Mouse (Mus musculus) MEL (cell line): ENCODE data around the gene App.

Source experiments
- E2F4 ChIP-seq: IDR thresholded peaks from 2 replicates; pipeline ENCODE4 v1.6.1; 2011; ENCODE audit warnings: low read depth, low read length, improper control_type of control experiment, borderline replicate concordance
- NELFE ChIP-seq: IDR thresholded peaks from 2 replicates; pipeline ENCODE4 v1.6.1; 2011; ENCODE audit warnings: low read depth, low read length, improper control_type of control experiment

DNA sequence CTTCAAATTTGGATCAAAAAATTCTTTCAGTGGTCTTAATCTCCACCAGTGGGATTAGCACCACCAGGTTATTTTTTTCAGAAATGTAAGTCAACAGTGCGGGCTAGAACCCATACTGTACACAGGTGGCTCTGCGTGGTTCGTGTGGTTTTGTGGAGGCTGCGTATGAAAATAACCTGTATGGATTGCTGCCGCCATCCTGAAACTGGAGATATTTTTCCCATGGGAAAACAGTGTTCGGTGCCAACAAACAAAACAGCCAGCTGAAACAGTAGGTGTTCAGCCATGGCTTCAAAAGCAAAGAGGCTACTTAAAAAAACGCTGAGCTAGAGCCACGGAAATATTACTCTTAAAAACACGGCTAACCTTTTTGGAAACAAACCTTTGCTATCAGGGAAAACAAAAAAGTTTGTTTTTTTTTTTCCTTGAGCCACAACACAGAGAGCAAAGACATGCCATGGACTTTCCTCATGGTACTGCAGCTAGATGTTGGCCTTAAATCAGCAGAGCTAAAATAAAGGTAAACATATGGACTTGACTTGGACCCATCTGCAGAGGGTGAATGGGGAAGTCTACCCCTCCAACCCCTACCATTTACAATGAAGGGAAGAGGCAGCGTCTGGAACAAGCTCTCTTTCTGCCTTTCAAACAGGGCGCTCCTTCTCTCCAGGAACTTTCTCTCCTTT, 45.8 kb downstream of the App start:
- no peak for TF ChIP-seq NELFE
- TF ChIP-seq E2F4 = no peak
